Mouse (Mus musculus): ENCODE results near the gene Pla2g2f. TPM values are rescaled to one million over a fixed set of nuclear protein-coding genes. Genes with fewer than 3 reads are reported as not detected.

The Pla2g2f gene
- polyA plus RNA-seq (2015; fragmentation: Nextera tagmentation; extraction: Ambion mirVana) = 0.09 TPM in 1 of 2 replicates, not detected in the other

DNA sequence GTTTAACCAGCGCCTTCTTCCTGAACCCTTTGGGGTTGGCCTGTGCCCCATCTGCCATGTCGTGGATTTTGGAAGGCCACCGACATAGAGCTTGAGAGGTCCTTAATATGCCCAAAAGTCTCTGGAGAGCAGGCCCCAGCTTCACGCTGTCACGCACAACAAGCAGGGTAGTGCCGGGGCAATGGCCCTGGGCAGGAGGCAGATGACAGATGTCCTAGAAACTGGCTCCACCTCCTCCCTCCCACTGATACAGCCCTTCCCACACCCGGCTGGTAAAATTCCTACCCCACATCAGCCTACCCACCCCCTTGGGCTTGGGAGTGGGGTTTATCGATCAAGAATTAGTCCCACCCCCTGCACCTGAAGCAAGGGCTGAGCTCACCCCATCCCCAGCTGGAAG is at the start of gene Pla2g2f:
Pla2g2f (minus strand) TSS at position 211 of the 400 bp plus-strand sequence.
- H3K9me3 ChIP-seq = no peaks in the 10 kb centered on the region
- no peaks in the 10 kb centered on the region for H3K27me3 ChIP-seq
- WGBS = 47% methylated on average over 8 of the region's 8 CpGs
- no peak for ATAC-seq (ENCODE audit: low FRiP score, low read depth)
- H3K4me1 ChIP-seq (replicated peaks) = peaks cover 11% of the 10 kb centered on the region
- no peak within 1 kb of the TSS for H3K27ac ChIP-seq (replicated peaks)
- no peak within 1 kb of the TSS for H3K4me2 ChIP-seq
- H3K36me3 ChIP-seq = no peaks in the 10 kb centered on the region
- H3K4me3 ChIP-seq = no peak within 1 kb of the TSS
- no peak within 1 kb of the TSS for H3K9ac ChIP-seq

GRCm38 (mm10) chr4:138806920-138807541 is 49.6 kb upstream of the Pla2g2f start:
- ATAC-seq (ENCODE audit: low FRiP score, low read depth) = no peak
- 82% methylated on average over 7 of the region's 7 CpGs for WGBS
- Histone ChIP-seq H3K36me3 (no peaks in the 10 kb centered on the region), H3K4me3 (no peak overlapping the region), H3K4me2 (no peak overlapping the region), H3K9me3 (no peaks in the 10 kb centered on the region), H3K27me3 (no peaks in the 10 kb centered on the region), H3K9ac (no peak overlapping the region), H3K27ac (replicated peaks) (no peak overlapping the region), H3K4me1 (replicated peaks) (no peaks in the 10 kb centered on the region)

DNA sequence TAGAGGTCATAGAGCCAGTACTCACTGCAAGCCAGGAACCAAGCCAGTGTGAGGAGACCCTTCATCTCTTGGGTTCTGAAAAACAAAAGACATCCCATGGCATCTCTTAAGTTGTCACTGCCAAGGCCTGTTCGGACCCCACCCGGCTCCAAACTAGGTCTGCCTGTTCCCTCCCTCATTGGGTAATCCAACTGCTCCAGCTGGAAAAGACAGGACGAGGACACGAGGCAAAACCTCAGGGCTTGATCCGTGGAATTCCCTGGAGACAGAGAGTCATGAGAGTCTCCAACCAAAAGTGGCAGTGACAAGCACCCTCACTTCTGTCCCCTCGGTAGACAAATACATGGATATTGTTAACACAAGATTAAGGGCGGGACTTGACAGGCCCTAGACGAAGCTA is 48.7 kb upstream of the Pla2g2f start:
- Histone ChIP-seq H3K36me3 (no peaks in the 10 kb centered on the region), H3K4me2 (no peak overlapping the region), H3K27ac (replicated peaks) (no peak overlapping the region), H3K9ac (no peak overlapping the region), H3K4me1 (replicated peaks) (no peaks in the 10 kb centered on the region), H3K9me3 (no peaks in the 10 kb centered on the region), H3K4me3 (no peak overlapping the region), H3K27me3 (no peaks in the 10 kb centered on the region)
- 90% methylated on average over 8 of the region's 8 CpGs for WGBS
- ATAC-seq (ENCODE audit: low FRiP score, low read depth) = no peak

GRCm38 (mm10) chr4:138805248-138805647 is 47.8 kb upstream of the Pla2g2f start:
- Histone ChIP-seq H3K36me3 (no peaks in the 10 kb centered on the region), H3K27ac (replicated peaks) (no peak overlapping the region), H3K9ac (no peak overlapping the region), H3K4me2 (no peak overlapping the region), H3K4me3 (no peak overlapping the region), H3K9me3 (no peaks in the 10 kb centered on the region), H3K27me3 (no peaks in the 10 kb centered on the region), H3K4me1 (replicated peaks) (peaks cover 8% of the 10 kb centered on the region)
- no peak for ATAC-seq (ENCODE audit: low FRiP score, low read depth)
- 28% methylated on average over 8 of the region's 8 CpGs for WGBS

DNA sequence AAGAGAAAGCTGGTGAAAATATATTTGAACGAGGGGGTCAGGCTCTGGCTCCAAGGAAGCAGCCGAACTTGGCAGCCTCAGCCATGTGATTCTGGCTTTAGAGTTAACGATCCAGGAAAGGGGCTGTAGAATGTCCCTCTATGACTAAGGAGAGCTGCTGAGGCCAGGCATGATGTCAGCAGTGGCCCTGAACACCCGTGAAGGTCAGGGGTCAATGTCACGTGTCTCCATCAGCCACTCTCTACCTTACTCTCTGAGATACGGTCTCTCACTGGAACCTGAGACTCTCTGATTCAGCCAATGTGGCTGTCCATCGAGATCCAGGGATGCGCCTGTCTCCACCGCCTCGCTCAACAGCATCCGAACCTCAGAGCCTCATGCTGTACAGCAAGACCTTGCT is 45.5 kb upstream of the Pla2g2f start:
- Histone ChIP-seq H3K4me1 (replicated peaks) (peaks cover 15% of the 10 kb centered on the region), H3K36me3 (no peaks in the 10 kb centered on the region), H3K27me3 (no peaks in the 10 kb centered on the region), H3K9me3 (no peaks in the 10 kb centered on the region), H3K4me3 (no peak overlapping the region), H3K9ac (no peak overlapping the region), H3K27ac (replicated peaks) (no peak overlapping the region), H3K4me2 (no peak overlapping the region)
- WGBS = 88% methylated on average over 11 of the region's 11 CpGs
- no peak for ATAC-seq (ENCODE audit: low FRiP score, low read depth)

DNA sequence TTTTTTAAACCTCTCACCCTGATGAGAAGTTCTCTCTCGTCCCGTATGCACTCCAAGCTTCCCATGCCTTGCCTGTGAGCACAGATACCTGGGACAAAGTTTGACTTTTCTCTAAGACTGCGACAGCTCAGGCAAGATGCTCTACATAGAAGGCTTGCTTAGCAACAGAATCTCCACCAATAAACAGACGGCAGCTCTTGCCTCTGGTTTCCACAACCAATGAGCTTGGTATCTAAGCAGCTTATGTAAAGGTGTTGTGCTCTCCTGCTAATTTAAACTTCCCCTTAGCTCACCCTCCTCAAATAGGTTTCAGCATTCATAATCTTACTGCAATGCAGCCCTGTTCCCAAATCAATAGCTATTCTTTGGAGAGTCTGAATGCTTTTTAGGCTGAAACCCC is 44.2 kb upstream of the Pla2g2f start:
- no peaks in the 10 kb centered on the region for H3K27me3 ChIP-seq
- H3K36me3 ChIP-seq = no peaks in the 10 kb centered on the region
- H3K4me2 ChIP-seq = no peak overlapping the region
- H3K4me1 ChIP-seq (replicated peaks) = peaks cover 15% of the 10 kb centered on the region
- ATAC-seq (ENCODE audit: low FRiP score, low read depth) = no peak
- H3K9me3 ChIP-seq = no peaks in the 10 kb centered on the region
- no peak overlapping the region for H3K9ac ChIP-seq
- WGBS = 82% methylated on average over 4 of the region's 4 CpGs
- no peak overlapping the region for H3K27ac ChIP-seq (replicated peaks)
- no peak overlapping the region for H3K4me3 ChIP-seq

DNA sequence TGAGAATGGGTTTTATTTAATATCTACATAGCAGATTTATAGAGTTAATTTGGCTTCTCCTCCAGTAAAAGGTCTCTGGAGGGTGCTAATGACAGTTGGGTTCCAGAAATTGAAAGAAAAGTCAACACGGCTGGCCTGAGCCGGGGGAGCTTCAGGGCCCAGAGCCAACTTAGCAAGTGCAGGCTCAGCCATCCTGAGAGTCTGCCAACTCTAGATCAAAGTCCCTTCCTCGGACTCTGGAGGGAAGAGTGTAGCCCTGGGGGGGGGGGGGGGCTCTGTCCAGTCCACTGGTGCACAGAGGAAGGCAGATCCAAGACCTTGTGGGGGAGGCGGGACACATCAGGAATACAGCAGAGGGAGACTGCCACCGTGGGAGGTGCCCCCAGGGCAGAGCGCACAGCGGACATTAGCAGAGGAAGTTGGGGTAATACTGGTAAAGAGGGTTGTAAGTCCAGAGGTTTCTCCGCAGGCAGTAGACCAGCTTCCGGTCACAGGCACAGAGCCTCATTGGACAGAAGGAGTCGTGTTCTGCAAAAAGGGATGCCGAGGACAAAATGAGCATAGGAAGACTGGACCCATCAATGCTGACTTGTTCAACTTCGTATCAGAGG is 42.8 kb upstream of the Pla2g2f start:
- Histone ChIP-seq H3K4me2 (0 out of 2 replicates have a peak overlapping the region, but pooled peaks have one; percentile 3), H3K27ac (replicated peaks) (no peak overlapping the region), H3K36me3 (no peaks in the 10 kb centered on the region), H3K9me3 (no peaks in the 10 kb centered on the region), H3K27me3 (no peaks in the 10 kb centered on the region), H3K9ac (no peak overlapping the region), H3K4me1 (replicated peaks) (peaks cover 15% of the 10 kb centered on the region), H3K4me3 (no peak overlapping the region)
- WGBS = 57% methylated on average over 12 of the region's 12 CpGs
- ATAC-seq (ENCODE audit: low FRiP score, low read depth) = peak; percentile 51; the same call in 1 of the 2 replicates

DNA sequence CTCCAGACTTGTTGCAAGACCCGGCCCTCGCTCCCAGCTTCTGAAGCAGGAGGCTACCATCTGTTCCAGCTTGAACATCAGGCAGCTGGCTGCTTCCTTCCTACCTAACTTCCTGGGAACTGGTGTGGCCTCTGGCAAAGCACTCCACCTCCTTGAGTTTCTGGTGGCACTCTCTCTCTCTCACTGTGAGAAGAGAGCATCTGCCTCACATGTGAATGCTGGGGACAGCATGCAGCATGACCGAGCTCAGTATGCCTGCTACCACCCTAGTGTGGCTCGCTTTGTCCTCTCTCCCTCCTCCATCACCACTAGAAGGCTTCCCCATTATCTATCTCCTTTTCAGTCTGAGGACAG is 39.8 kb upstream of the Pla2g2f start:
- no peaks in the 10 kb centered on the region for H3K27me3 ChIP-seq
- no peaks in the 10 kb centered on the region for H3K9me3 ChIP-seq
- H3K9ac ChIP-seq = no peak overlapping the region
- H3K27ac ChIP-seq (replicated peaks) = no peak overlapping the region
- no peak for ATAC-seq (ENCODE audit: low FRiP score, low read depth)
- WGBS = 84% methylated on average over 4 of the region's 4 CpGs
- no peak overlapping the region for H3K4me3 ChIP-seq
- H3K4me2 ChIP-seq = no peak overlapping the region
- peaks cover 15% of the 10 kb centered on the region for H3K4me1 ChIP-seq (replicated peaks)
- H3K36me3 ChIP-seq = no peaks in the 10 kb centered on the region

DNA sequence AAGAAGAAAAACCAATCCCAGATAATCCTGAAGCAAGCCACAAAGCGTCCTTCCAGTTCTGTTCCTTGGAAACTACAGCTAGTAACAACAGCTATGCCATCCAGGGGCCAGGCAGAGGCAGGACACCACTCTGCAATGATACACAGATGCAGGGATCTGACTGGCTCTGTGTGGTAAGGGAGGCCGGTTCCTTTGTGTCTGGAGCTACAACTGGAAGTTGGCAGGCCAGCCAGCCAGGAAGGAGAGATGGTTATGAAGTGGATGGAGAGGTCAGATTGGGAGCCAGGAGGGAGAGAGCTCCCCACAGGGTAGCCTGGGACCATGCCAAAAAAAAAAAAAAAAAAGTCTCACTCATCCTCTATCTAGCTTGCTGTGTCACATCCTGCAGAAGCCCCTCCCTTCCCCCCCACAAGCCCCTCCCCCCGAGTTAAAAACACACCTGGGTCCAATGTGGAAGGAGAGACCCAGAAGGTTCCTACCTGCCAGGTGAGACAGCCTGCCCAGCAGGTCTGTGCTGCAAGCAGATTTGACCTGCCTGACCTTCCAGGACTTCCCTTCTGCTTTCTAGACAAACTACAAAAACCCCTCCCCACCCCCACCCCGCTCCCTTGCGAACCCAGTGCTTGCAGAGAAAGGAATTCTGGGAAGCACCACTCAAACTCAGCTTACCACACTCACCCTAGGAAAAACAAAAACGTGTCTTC is 39.2 kb upstream of the Pla2g2f start:
- H3K27ac ChIP-seq (replicated peaks) = no peak overlapping the region
- WGBS = 46% methylated on average over 6 of the region's 6 CpGs
- H3K36me3 ChIP-seq = no peaks in the 10 kb centered on the region
- H3K4me2 ChIP-seq = no peak overlapping the region
- H3K4me1 ChIP-seq (replicated peaks) = peaks cover 15% of the 10 kb centered on the region
- ATAC-seq (ENCODE audit: low FRiP score, low read depth) = no peak
- no peaks in the 10 kb centered on the region for H3K9me3 ChIP-seq
- no peak overlapping the region for H3K9ac ChIP-seq
- no peak overlapping the region for H3K4me3 ChIP-seq
- no peaks in the 10 kb centered on the region for H3K27me3 ChIP-seq

DNA sequence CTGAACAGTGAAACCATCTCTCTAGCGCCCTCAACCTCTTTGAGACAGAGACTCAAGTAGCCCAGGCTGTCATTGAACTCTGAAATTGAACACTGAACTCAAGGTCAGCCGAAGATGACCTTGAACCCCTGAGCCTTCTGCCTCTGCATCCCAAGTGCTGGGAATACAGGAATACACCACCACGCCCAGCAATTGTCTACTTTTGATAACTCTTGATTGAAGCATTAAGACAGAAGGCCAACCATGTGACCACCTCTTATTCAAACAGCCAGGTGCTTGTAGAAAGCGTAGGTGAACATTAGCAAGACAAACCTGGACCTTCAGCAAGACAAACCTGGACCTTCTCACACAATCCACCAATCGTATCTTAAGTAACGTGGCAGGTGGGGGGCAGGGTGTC is 36.9 kb upstream of the Pla2g2f start:
- Histone ChIP-seq H3K36me3 (no peaks in the 10 kb centered on the region), H3K9me3 (no peaks in the 10 kb centered on the region), H3K4me2 (no peak overlapping the region), H3K9ac (no peak overlapping the region), H3K27me3 (no peaks in the 10 kb centered on the region), H3K27ac (replicated peaks) (no peak overlapping the region), H3K4me1 (replicated peaks) (no peaks in the 10 kb centered on the region), H3K4me3 (no peak overlapping the region)
- ATAC-seq (ENCODE audit: low FRiP score, low read depth) = no peak
- WGBS = 87% methylated on average over 6 of the region's 6 CpGs

DNA sequence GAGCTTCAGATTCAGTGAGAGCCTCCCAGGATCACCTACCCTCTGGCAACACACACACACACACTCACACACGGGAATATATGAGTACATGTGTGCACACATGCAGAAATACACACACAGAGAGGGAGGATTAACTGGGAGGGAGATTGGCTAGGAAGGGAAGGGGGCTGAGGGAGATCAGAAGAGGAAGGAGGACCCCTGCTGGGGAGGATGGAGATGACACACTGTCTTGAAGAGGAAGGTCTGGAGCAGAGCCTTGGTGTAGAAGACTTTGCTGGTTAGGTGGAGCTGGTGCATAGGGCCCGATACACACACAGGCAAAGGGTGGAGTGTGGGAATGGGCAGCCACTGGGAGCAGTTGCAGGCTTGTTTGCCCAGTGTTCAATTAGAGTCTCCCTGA is 35.9 kb upstream of the Pla2g2f start:
- Histone ChIP-seq H3K27me3 (no peaks in the 10 kb centered on the region), H3K9ac (no peak overlapping the region), H3K27ac (replicated peaks) (no peak overlapping the region), H3K9me3 (no peaks in the 10 kb centered on the region), H3K4me1 (replicated peaks) (no peaks in the 10 kb centered on the region), H3K36me3 (no peaks in the 10 kb centered on the region), H3K4me3 (no peak overlapping the region), H3K4me2 (no peak overlapping the region)
- ATAC-seq (ENCODE audit: low FRiP score, low read depth) = no peak
- WGBS = 70% methylated on average over 2 of the region's 2 CpGs

DNA sequence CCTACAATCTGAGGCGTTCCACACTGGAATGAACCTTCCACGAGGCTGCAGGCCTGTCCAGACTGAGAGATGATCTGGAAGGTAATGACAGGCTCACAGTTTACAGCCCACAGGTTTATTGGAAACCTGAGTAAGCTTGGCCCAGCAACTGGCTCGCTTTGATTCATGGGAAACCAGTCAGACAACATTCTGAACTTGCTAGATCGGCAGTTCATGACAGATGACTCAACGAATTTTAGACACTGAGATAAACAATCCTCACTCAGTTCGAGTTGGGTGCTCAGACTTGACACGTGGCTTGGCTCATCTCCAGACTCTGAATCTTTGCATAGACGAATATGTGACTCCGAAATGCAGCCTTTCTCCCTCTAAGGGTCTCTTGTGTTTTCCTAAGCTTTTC is 35.2 kb upstream of the Pla2g2f start:
- Histone ChIP-seq H3K27me3 (no peaks in the 10 kb centered on the region), H3K4me3 (no peak overlapping the region), H3K4me1 (replicated peaks) (no peaks in the 10 kb centered on the region), H3K36me3 (no peaks in the 10 kb centered on the region), H3K9ac (no peak overlapping the region), H3K4me2 (no peak overlapping the region), H3K9me3 (no peaks in the 10 kb centered on the region), H3K27ac (replicated peaks) (no peak overlapping the region)
- ATAC-seq (ENCODE audit: low FRiP score, low read depth) = no peak
- WGBS = 74% methylated on average over 9 of the region's 9 CpGs
